Mouse (Mus musculus) hindbrain, postnatal 0 days (tissue): Measurements from ENCODE around the gene Endov. TPM values are rescaled to one million over a fixed set of nuclear protein-coding genes. Genes with fewer than 3 reads are reported as not detected.

ENCODE experiments used
- ATAC-seq: fragments of 200-750 bp; cut with Nextera tagmentation; 2 replicates; pipeline ENCODE4 v1.8.0; 2017; ENCODE audit warnings: mild to moderate bottlenecking, moderate TSS enrichment, moderate library complexity
- DNase-seq: peaks from one replicate; pipeline ENCODE4 v3.0.0-alpha.2; 2015; ENCODE audit warnings: low spot score
- H3K27ac ChIP-seq: fragments of 300-500 bp; sonication (generic); 2 replicates; pipeline ENCODE4 v1.5.1; 2014; ENCODE audit warnings: mild to moderate bottlenecking
- H3K27me3 ChIP-seq: fragments of 300-500 bp; sonication (generic); 2 replicates; pipeline ENCODE4 v1.6.1; 2014; ENCODE audit warnings: low read length, mixed read lengths; ENCODE audit not compliant: insufficient read depth
- H3K36me3 ChIP-seq: fragments of 300-500 bp; sonication (generic); 2 replicates; pipeline ENCODE4 v1.6.1; 2014; ENCODE audit warnings: low read length, mixed read lengths; ENCODE audit not compliant: insufficient read depth
- H3K4me1 ChIP-seq: fragments of 300-500 bp; sonication (generic); 2 replicates; pipeline ENCODE4 v1.6.1; 2014; ENCODE audit warnings: antibody characterized with exemption, low read length, mixed read lengths; ENCODE audit not compliant: insufficient read depth
- H3K4me2 ChIP-seq: fragments of 300-500 bp; sonication (generic); 2 replicates; pipeline ENCODE4 v1.6.1; 2014; ENCODE audit warnings: low read depth, mild to moderate bottlenecking, low read length, moderate library complexity, mixed read lengths
- H3K4me3 ChIP-seq: fragments of 300-500 bp; sonication (generic); 2 replicates; pipeline ENCODE4 v1.5.1; 2014; ENCODE audit warnings: low read length
- H3K9ac ChIP-seq: fragments of 300-500 bp; sonication (generic); replicated peaks from 2 replicates; pipeline ENCODE4 v1.6.1; 2014; ENCODE audit warnings: mild to moderate bottlenecking, low read length, moderate library complexity, mixed read lengths
- H3K9me3 ChIP-seq: fragments of 300-500 bp; sonication (generic); 2 replicates; pipeline ENCODE4 v1.6.1; 2016; ENCODE audit warnings: low read length, mixed read lengths
- CTCF ChIP-seq: IDR thresholded peaks from 2 replicates; pipeline ENCODE4 v1.5.1; 2016; ENCODE audit warnings: antibody characterized with exemption, control low read depth, low read depth
- WGBS: fragments of 180-500 bp; shearing (Covaris S2); extraction: QIAGEN DNeasy Blood & Tissue Kit; methylation state at CpG from one replicate; pipeline ENCODE4 v1.1.7; 2014; 5-methylcytosine and 5-hydroxymethylcytosine counted together
- polyA plus RNA-seq: library from polyadenylated mRNA; unstranded; fragments of >200 nt; fragmentation: Nextera tagmentation; extraction: Ambion mirVana; gene quantifications from 2 replicates; pipeline ENCODE4 v1.2.1, GENCODE M21; 2015
- total RNA-seq: library from RNA; depleted of rRNA; stranded (reverse); fragments of >200 nt; gene quantifications from 2 replicates; pipeline ENCODE4 v1.2.3, GENCODE M21; 2014

Gene Endov
- total and polyA plus RNA-seq, 2 experiments from 2014 or later = 12.8 to 39.9 TPM

- no peaks in the 10 kb centered on the region for H3K36me3 ChIP-seq
- DNase-seq (no peak), ATAC-seq (no peak)
- H3K27me3 ChIP-seq = no peaks in the 10 kb centered on the region
- H3K4me3 ChIP-seq = no peak overlapping the region
- H3K27ac ChIP-seq = no peak overlapping the region
- H3K9ac ChIP-seq = no peak overlapping the region
- WGBS = 82% methylated on average over 4 of the region's 4 CpGs
- peaks cover 11% of the 10 kb centered on the region for H3K4me1 ChIP-seq
- no peak overlapping the region for H3K4me2 ChIP-seq
- H3K9me3 ChIP-seq = no peaks in the 10 kb centered on the region
- TF ChIP-seq CTCF = no peak
These were observed 2.4 kb downstream of the Endov start for GRCm38 (mm10) chr11:119493516-119493915.

DNA sequence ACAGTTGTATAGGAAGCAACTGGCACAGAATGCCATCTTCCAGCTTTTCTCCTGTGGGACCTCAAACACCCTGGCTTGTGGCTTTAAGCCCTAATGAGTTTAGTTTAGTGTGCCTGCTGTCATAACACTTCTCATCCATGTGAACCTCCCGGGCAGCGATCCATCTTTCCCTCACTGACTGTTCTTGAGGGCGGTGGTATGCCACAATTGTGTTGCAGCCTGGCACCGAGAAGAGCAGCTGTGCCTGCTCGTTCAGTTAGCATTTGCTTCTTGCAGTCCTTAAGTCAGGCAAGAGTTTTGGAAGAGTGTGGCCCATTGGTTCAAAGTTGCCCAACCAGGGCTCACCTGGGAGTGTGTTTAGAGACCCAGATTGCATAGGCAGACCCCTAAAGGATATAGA, 5.0 kb downstream of the Endov start:
- peaks cover 11% of the 10 kb centered on the region for H3K4me1 ChIP-seq
- no peaks in the 10 kb centered on the region for H3K9me3 ChIP-seq
- H3K4me2 ChIP-seq = no peak overlapping the region
- no peaks in the 10 kb centered on the region for H3K27me3 ChIP-seq
- H3K4me3 ChIP-seq = no peak overlapping the region
- no peak overlapping the region for H3K9ac ChIP-seq
- WGBS = 84% methylated on average over 5 of the region's 5 CpGs
- TF ChIP-seq CTCF = no peak
- H3K27ac ChIP-seq = no peak overlapping the region
- DNase-seq = no peak
- ATAC-seq = no peak
- peaks cover 12% of the 10 kb centered on the region; the same call in 1 of the 2 replicates for H3K36me3 ChIP-seq

DNA sequence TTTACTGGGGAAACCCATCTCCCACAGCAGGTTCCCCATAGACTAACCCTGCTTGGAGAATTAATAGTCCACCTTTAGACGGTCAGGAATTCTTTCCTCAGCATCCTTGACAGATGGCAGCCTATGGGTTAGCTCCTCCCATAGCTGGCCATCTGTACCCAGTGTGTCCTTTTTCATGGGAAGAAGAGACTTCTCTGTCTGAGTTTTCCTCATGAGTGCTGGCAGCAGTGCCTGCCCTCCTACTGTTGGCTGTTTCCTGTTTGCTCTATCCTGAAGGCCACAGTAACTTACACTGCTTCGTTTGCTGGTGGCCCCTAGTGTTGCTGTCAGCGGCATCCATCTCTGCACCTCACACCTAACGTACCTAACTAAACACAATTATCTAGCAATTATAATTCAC, 6.3 kb downstream of the Endov start:
- Histone ChIP-seq H3K9ac (0 out of 2 replicates have a peak overlapping the region, but pooled peaks have one; percentile 5), H3K27ac (no peak overlapping the region), H3K27me3 (no peaks in the 10 kb centered on the region), H3K4me1 (peaks cover 5% of the 10 kb centered on the region), H3K9me3 (no peaks in the 10 kb centered on the region), H3K4me2 (no peak overlapping the region), H3K4me3 (no peak overlapping the region), H3K36me3 (peaks cover 23% of the 10 kb centered on the region)
- ATAC-seq = no peak
- 62% methylated on average over 4 of the region's 4 CpGs for WGBS
- TF ChIP-seq CTCF = no peak
- DNase-seq = no peak

DNA sequence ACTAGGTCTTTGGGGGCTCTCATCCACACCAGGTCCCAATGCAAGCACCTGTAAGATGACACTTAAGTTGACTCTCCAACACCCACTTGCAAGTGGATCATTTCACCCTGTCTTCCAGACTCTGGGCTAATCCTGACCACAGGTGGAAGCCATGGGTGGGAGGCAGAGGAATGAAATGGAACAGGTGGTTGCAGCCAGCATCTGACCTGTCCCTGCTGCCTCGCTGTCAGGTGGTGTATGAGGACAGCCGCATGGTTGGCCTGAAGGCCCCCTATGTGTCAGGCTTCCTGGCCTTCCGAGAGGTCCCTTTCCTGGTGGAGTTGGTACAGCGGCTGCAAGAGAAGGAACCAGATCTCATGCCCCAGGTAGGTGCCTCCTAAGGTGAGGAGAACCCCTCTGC, 8.2 kb downstream of the Endov start:
- H3K9ac ChIP-seq = no peak overlapping the region
- H3K27ac ChIP-seq = no peak overlapping the region
- 96% methylated on average over 4 of the region's 4 CpGs for WGBS
- H3K9me3 ChIP-seq = no peaks in the 10 kb centered on the region
- H3K4me3 ChIP-seq = no peak overlapping the region
- no peak overlapping the region for H3K4me2 ChIP-seq
- H3K27me3 ChIP-seq = no peaks in the 10 kb centered on the region
- H3K4me1 ChIP-seq = no peaks in the 10 kb centered on the region
- ATAC-seq (no peak), DNase-seq (no peak)
- H3K36me3 ChIP-seq = peaks cover 24% of the 10 kb centered on the region
- no peak for TF ChIP-seq CTCF

DNA sequence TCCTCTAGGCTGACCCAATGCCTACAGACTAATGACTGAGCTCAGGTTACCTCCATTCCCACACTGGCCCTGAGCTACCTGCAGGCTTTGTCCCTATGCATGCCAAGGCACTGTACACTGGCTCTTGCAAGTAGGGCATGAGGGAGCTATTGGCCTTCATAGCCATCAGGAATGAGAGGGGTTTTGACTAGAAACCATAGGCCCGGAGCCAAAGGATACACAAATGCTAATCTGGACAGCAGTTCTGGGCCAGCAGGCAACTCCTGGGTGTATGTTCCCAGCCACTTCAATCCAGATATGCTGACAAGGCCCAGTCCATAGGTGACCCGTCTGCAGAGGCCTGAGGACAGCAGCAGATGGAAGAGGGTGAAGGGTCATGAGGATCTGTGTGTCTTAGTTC, 8.9 kb downstream of the Endov start:
- WGBS = 84% methylated on average over 2 of the region's 2 CpGs
- Histone ChIP-seq H3K9ac (no peak overlapping the region), H3K36me3 (peaks cover 30% of the 10 kb centered on the region), H3K27ac (no peak overlapping the region), H3K9me3 (no peaks in the 10 kb centered on the region), H3K4me1 (no peaks in the 10 kb centered on the region), H3K4me3 (no peak overlapping the region), H3K4me2 (no peak overlapping the region), H3K27me3 (no peaks in the 10 kb centered on the region)
- ATAC-seq (no peak), DNase-seq (no peak)
- no peak for TF ChIP-seq CTCF

DNA sequence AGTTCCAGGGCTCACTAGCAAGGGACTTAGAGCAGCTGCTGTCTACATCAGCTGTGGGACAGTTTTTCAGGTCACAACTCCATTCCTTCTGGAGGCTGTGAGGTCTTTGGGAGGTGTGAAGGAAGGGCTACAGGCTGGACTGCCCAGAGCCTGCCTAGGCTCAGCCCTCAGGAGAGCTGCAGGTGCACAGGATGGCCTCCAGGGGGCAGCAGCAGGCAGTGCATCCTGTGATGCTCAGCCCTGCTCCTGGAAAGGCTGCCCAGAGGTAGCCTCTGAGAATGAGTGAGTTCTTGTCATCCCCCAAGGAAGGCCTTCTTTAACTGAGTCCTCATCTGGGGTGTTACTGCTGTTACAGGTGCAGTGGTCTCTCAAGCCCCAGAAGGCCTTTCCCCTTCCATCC, 12.5 kb downstream of the Endov start:
- H3K9ac ChIP-seq = no peak overlapping the region
- no peak overlapping the region for H3K27ac ChIP-seq
- no peaks in the 10 kb centered on the region for H3K4me1 ChIP-seq
- H3K9me3 ChIP-seq = no peaks in the 10 kb centered on the region
- no peak overlapping the region for H3K4me3 ChIP-seq
- no peaks in the 10 kb centered on the region for H3K27me3 ChIP-seq
- peak; percentile 99 for TF ChIP-seq CTCF
- no peak overlapping the region for H3K4me2 ChIP-seq
- H3K36me3 ChIP-seq = peaks cover 52% of the 10 kb centered on the region
- ATAC-seq = peak; percentile 83
- DNase-seq = peak; percentile 85

DNA sequence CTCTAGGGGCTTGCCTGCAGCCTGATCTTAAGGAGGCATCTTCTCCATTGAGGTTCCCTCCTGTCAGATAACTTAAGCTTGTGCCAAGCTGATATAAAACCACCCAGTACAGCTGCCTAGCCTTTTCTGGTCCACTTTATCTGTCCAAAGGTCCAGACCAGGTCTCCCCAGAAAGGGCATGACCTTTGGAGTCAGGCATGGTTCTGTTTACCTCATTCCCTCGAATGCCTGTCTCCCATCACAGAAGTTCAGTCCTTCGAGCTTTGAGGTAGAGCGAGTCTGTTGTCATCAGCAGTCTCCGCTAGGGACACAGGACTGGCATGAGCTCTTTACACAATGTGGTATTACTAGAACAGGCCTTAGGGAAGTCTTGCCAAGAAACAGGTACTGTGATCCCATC, 15.2 kb downstream of the Endov start:
- ATAC-seq (no peak), DNase-seq (no peak)
- Histone ChIP-seq H3K9me3 (no peaks in the 10 kb centered on the region), H3K27me3 (no peaks in the 10 kb centered on the region), H3K27ac (no peak overlapping the region), H3K4me2 (no peak overlapping the region), H3K4me1 (no peaks in the 10 kb centered on the region), H3K9ac (no peak overlapping the region), H3K4me3 (no peak overlapping the region), H3K36me3 (peaks cover 37% of the 10 kb centered on the region)
- no peak for TF ChIP-seq CTCF
- WGBS = 91% methylated on average over 4 of the region's 4 CpGs
